Mouse (Mus musculus) heart, embryonic 12.5 days (tissue): ENCODE results near the gene 4931428L18Rik. TPM values are rescaled to one million over a fixed set of nuclear protein-coding genes. Genes with fewer than 3 reads are reported as not detected.

ENCODE experiments used
- ATAC-seq: fragments of 200-750 bp; cut with Nextera tagmentation; 2 replicates; pipeline ENCODE4 v1.8.0; 2017; ENCODE audit warnings: moderate TSS enrichment, moderate library complexity; ENCODE audit not compliant: insufficient number of reproducible peaks, low FRiP score
- H3K27ac ChIP-seq: fragments of 300-500 bp; sonication (generic); 2 replicates; pipeline ENCODE4 v1.5.1; 2016; ENCODE audit warnings: mild to moderate bottlenecking, moderate library complexity; ENCODE audit not compliant: poor library complexity, severe bottlenecking
- H3K27me3 ChIP-seq: fragments of 300-500 bp; sonication (generic); replicated peaks from 2 replicates; pipeline ENCODE4 v1.6.1; 2016; ENCODE audit warnings: mild to moderate bottlenecking, moderate library complexity
- H3K36me3 ChIP-seq: fragments of 300-500 bp; sonication (generic); 2 replicates; pipeline ENCODE4 v1.6.1; 2016; ENCODE audit warnings: mild to moderate bottlenecking, moderate library complexity
- H3K4me1 ChIP-seq: fragments of 300-500 bp; sonication (generic); replicated peaks from 2 replicates; pipeline ENCODE4 v1.6.1; 2016; ENCODE audit warnings: mild to moderate bottlenecking
- H3K4me2 ChIP-seq: fragments of 300-500 bp; sonication (generic); 2 replicates; pipeline ENCODE4 v1.6.1; 2016; ENCODE audit warnings: mild to moderate bottlenecking, moderate library complexity
- H3K4me3 ChIP-seq: fragments of 300-500 bp; sonication (generic); 2 replicates; pipeline ENCODE4 v1.5.1; 2016; ENCODE audit warnings: mild to moderate bottlenecking
- H3K9ac ChIP-seq: fragments of 300-500 bp; sonication (generic); 2 replicates; pipeline ENCODE4 v1.6.1; 2016; ENCODE audit warnings: mild to moderate bottlenecking, moderate library complexity
- H3K9me3 ChIP-seq: fragments of 300-500 bp; sonication (generic); replicated peaks from 2 replicates; pipeline ENCODE4 v1.6.1; 2016; ENCODE audit warnings: mild to moderate bottlenecking, moderate library complexity
- WGBS: fragments of 180-500 bp; shearing (Covaris S2); methylation state at CpG from one replicate; pipeline ENCODE4 v1.1.7; 2016; 5-methylcytosine and 5-hydroxymethylcytosine counted together
- polyA plus RNA-seq: library from polyadenylated mRNA; unstranded; fragments of >200 nt; fragmentation: Nextera tagmentation; extraction: Ambion mirVana; gene quantifications from 2 replicates; pipeline ENCODE4 v1.2.1, GENCODE M21; 2016

Gene 4931428L18Rik
- polyA plus RNA-seq, 1 experiment from 2014 or later, result not detected

DNA sequence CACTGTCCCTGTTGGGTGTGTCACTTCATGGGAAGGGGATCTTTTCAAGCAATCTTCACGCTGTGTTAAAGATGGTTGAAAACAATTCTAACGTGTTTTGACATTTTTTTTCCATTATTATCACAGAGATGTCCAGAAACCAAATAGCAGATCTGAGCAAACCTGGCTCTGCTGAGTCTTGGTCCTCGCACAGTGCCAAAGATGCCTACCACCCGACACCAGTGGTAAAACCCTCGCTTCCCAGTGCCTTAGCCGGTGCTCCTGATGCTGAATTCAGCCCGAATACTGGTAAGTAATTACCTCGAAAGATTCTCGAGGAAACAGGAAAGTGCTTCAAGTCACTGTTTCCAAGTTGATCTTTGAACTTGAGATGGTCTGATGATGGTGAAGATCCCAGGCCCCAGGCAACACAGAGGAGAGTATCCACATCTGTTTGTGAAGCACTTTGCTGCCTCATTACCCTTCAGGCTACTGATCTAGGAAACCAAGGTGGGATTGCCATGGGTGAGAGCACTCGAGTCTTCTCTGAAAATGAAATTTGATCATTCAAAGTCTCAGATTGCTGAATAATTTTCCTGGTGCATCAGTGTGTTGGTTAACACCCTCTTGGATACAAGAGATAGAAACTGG lies 32.1 kb downstream of the 4931428L18Rik start:
- Histone ChIP-seq H3K4me1 (no peaks in the 10 kb centered on the region), H3K4me3 (no peak overlapping the region), H3K9ac (no peak overlapping the region), H3K9me3 (no peaks in the 10 kb centered on the region), H3K4me2 (no peak overlapping the region), H3K27ac (no peak overlapping the region), H3K36me3 (no peaks in the 10 kb centered on the region), H3K27me3 (no peaks in the 10 kb centered on the region)
- no peak for ATAC-seq
- WGBS, result 63% methylated on average over 10 of the region's 10 CpGs

- H3K9ac ChIP-seq, result no peak overlapping the region
- H3K27me3 ChIP-seq, result no peaks in the 10 kb centered on the region
- no peak overlapping the region for H3K27ac ChIP-seq
- no peaks in the 10 kb centered on the region for H3K9me3 ChIP-seq
- no peak for ATAC-seq
- H3K4me2 ChIP-seq, result no peak overlapping the region
- H3K4me3 ChIP-seq, result no peak overlapping the region
- no peaks in the 10 kb centered on the region for H3K36me3 ChIP-seq
- no peaks in the 10 kb centered on the region for H3K4me1 ChIP-seq
- WGBS, result 69% methylated on average over 1 of the region's 1 CpGs
These were observed 44.2 kb downstream of the 4931428L18Rik start for GRCm38 (mm10) chr1:31178264-31178663.

DNA sequence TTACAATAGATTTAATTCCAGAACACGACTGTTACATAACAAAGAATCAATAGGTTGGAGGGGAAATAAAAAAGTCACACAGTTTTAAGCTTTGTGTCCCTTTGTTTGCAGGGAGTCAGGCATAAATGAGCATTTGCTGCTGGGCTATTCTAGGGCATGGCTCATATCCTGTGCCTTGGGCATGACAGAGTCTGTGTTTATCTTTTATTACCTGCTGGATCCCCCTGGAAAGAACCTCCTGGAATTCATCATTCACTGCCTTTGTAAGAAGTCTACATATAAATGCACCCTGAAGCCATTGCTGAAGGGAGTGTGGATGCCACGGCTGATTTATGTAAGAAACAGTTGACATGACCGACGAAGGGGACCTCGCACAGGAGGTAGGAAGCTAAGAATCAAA lies 46.4 kb downstream of the 4931428L18Rik start, which contains the start of gene Lgsn:
Gene Lgsn (plus strand): TSS at position 301 of the 400 bp plus-strand sequence.
- no peaks in the 10 kb centered on the region for H3K27me3 ChIP-seq

GRCm38 (mm10) chr1:31175401-31175800 lies 47.1 kb downstream of the 4931428L18Rik start:
- no peaks in the 10 kb centered on the region for H3K36me3 ChIP-seq
- no peak for ATAC-seq
- no peaks in the 10 kb centered on the region for H3K4me1 ChIP-seq
- H3K9me3 ChIP-seq, result no peaks in the 10 kb centered on the region
- no peak overlapping the region for H3K4me2 ChIP-seq
- no peak overlapping the region for H3K27ac ChIP-seq
- no peaks in the 10 kb centered on the region for H3K27me3 ChIP-seq
- no peak overlapping the region for H3K4me3 ChIP-seq
- no peak overlapping the region for H3K9ac ChIP-seq
- WGBS, result 65% methylated on average over 3 of the region's 3 CpGs

More for the DNA sequence above, 46.4 kb downstream of the 4931428L18Rik start, which contains the start of gene Lgsn:
- H3K4me3 ChIP-seq, result no peak within 1 kb of the TSS
- H3K36me3 ChIP-seq, result no peaks in the 10 kb centered on the region
- no peaks in the 10 kb centered on the region for H3K9me3 ChIP-seq
- WGBS, result 75% methylated on average over 5 of the region's 5 CpGs
- ATAC-seq, result no peak
- H3K4me1 ChIP-seq, result no peaks in the 10 kb centered on the region
- H3K4me2 ChIP-seq, result no peak within 1 kb of the TSS
- no peak within 1 kb of the TSS for H3K27ac ChIP-seq
- H3K9ac ChIP-seq, result no peak within 1 kb of the TSS

GRCm38 (mm10) chr1:31165326-31166121 lies 57.0 kb downstream of the 4931428L18Rik start:
- WGBS, result 83% methylated on average over 7 of the region's 7 CpGs
- H3K9ac ChIP-seq, result no peak overlapping the region
- no peaks in the 10 kb centered on the region for H3K27me3 ChIP-seq
- H3K4me2 ChIP-seq, result no peak overlapping the region
- H3K4me3 ChIP-seq, result no peak overlapping the region
- H3K9me3 ChIP-seq, result no peaks in the 10 kb centered on the region; the same call in 1 of the 2 replicates
- H3K4me1 ChIP-seq, result 0 out of 2 replicates have a peak, but pooled peaks cover 4% of the 10 kb centered on the region
- H3K27ac ChIP-seq, result no peak overlapping the region
- no peak for ATAC-seq
- no peaks in the 10 kb centered on the region for H3K36me3 ChIP-seq

DNA sequence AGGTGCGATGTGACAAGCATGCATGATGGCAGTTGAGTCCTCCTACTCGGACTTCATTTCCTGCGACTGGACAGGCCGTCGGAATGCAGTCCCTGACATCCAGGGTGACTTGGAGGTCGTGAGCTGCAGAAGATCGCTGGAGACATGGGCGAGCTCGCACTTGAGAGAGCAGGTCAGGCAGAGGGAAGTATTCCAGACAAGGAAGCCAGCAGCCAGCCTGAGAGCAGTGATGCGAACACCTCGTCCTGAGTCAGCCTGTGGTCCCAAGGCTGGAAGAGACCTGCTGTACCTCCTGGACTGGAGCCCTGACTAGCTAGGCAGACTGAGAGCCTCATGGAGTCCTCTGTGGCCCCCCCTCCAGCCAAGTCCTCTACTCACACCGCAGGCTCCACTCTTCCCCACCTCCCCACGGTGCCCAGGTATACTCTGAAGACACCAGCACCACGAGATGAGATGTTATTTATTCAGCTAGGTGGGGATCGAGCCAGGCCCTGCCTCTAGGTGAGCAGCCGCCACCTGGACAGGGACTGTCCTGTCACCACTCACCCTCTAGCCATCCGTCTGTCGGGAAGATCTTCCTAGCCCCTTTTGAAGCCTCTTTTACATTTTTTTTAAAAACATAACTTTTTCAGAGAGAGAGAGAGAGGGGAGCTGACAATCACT lies 57.8 kb downstream of the 4931428L18Rik start:
- Histone ChIP-seq H3K4me3 (no peak overlapping the region), H3K4me1 (0 out of 2 replicates have a peak, but pooled peaks cover 4% of the 10 kb centered on the region), H3K27me3 (no peaks in the 10 kb centered on the region), H3K36me3 (no peaks in the 10 kb centered on the region), H3K4me2 (no peak overlapping the region), H3K9me3 (no peaks in the 10 kb centered on the region; the same call in 1 of the 2 replicates), H3K9ac (no peak overlapping the region), H3K27ac (0 out of 2 replicates have a peak overlapping the region, but pooled peaks have one; percentile 16)
- ATAC-seq, result 0 out of 2 replicates have a peak, but pooled peaks have one; percentile 22
- 52% methylated on average over 18 of the region's 18 CpGs for WGBS

- no peaks in the 10 kb centered on the region for H3K36me3 ChIP-seq
- H3K4me2 ChIP-seq, result no peak overlapping the region
- H3K27ac ChIP-seq, result no peak overlapping the region
- H3K9ac ChIP-seq, result no peak overlapping the region
- H3K27me3 ChIP-seq, result no peaks in the 10 kb centered on the region
- no peak for ATAC-seq
- no peaks in the 10 kb centered on the region for H3K4me1 ChIP-seq
- H3K9me3 ChIP-seq, result no peaks in the 10 kb centered on the region; the same call in 1 of the 2 replicates
- 67% methylated on average over 2 of the region's 2 CpGs for WGBS
- no peak overlapping the region for H3K4me3 ChIP-seq
These were observed 65.6 kb downstream of the 4931428L18Rik start for GRCm38 (mm10) chr1:31156884-31157283.

DNA sequence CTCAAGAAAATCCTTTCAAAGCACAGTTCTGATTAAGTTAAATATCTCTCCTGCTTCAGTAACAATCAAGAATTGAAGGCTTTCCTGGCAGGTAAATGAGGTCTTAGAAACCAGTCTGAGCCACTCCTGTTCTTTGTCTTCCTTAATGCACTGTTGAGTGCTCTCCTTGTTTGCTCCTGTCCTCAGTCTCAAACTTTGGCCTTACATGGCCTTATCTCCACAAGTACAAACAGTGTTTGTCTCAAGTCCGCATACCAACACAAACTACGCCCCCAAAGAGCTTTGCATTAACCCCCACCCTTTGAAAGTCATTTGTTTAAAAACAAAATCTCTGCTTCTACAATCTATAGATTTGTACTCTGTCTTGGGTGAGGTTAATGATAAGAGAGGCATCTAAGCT lies 66.3 kb downstream of the 4931428L18Rik start:
- Histone ChIP-seq H3K4me3 (no peak overlapping the region), H3K4me1 (no peaks in the 10 kb centered on the region), H3K36me3 (no peaks in the 10 kb centered on the region)

GRCm38 (mm10) chr1:31153793-31154349 lies 68.6 kb downstream of the 4931428L18Rik start:
- WGBS, result 15% methylated on average over 7 of the region's 7 CpGs
- no peak overlapping the region for H3K4me3 ChIP-seq
- no peaks in the 10 kb centered on the region for H3K36me3 ChIP-seq
- ATAC-seq, result peak; percentile 48; the same call in 1 of the 2 replicates
- H3K4me2 ChIP-seq, result no peak overlapping the region
- no peak overlapping the region for H3K9ac ChIP-seq
- H3K4me1 ChIP-seq, result peaks cover 3% of the 10 kb centered on the region; the same call in 1 of the 2 replicates
- no peaks in the 10 kb centered on the region for H3K9me3 ChIP-seq
- no peak overlapping the region for H3K27ac ChIP-seq
- no peaks in the 10 kb centered on the region for H3K27me3 ChIP-seq

More for the DNA sequence above, 66.3 kb downstream of the 4931428L18Rik start:
- Histone ChIP-seq H3K27me3 (no peaks in the 10 kb centered on the region), H3K9ac (no peak overlapping the region), H3K27ac (no peak overlapping the region), H3K4me2 (no peak overlapping the region), H3K9me3 (no peaks in the 10 kb centered on the region; the same call in 1 of the 2 replicates)
- WGBS, result 65% methylated on average over 2 of the region's 2 CpGs
- ATAC-seq, result no peak

GRCm38 (mm10) chr1:31152799-31153426 lies 69.6 kb downstream of the 4931428L18Rik start:
- H3K9ac ChIP-seq, result no peak overlapping the region
- 51% methylated on average over 2 of the region's 2 CpGs for WGBS
- H3K27me3 ChIP-seq, result no peaks in the 10 kb centered on the region
- no peak overlapping the region for H3K4me2 ChIP-seq
- H3K27ac ChIP-seq, result no peak overlapping the region
- no peaks in the 10 kb centered on the region for H3K9me3 ChIP-seq
- no peak overlapping the region for H3K4me3 ChIP-seq
- no peaks in the 10 kb centered on the region for H3K36me3 ChIP-seq
- ATAC-seq, result peak; percentile 45; the same call in 1 of the 2 replicates
- peaks cover 3% of the 10 kb centered on the region; the same call in 1 of the 2 replicates for H3K4me1 ChIP-seq
